Mouse (Mus musculus) T-cell, adult 66 days (primary cell): Measurements from ENCODE around the gene Gm5930. TPM values are rescaled to one million over a fixed set of nuclear protein-coding genes. Genes with fewer than 3 reads are reported as not detected.

Experiments used
- total RNA-seq, 2 experiments: library from RNA; stranded (reverse); gene quantifications; 3 replicates in 1 of 2; 4 replicates in 1 of 2; pipeline ENCODE4 v1.2.4; 2023

Gm5930 gene
- not detected for total RNA-seq

DNA sequence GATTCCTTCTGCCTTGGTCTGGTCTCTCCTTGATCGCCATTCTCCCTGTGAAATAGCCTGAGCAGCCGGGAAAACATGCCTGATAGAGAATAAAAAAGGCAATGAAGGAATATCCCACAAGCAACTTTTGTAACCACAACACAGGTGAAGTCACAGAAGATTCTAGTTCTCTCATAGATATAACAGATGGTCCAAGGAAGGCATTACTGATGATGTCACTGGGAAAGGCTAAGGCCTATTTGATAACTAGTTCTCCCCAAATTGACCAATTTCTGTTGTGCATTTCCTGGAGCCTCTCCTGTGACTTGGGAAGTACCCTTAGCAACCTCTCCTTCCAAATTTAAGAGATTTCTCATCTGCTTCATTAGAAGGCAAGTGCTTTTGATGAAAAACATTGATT is at the start of gene Gm5930:
Gm5930 (minus strand) TSS at position 101 of the 400 bp plus-strand sequence.

DNA sequence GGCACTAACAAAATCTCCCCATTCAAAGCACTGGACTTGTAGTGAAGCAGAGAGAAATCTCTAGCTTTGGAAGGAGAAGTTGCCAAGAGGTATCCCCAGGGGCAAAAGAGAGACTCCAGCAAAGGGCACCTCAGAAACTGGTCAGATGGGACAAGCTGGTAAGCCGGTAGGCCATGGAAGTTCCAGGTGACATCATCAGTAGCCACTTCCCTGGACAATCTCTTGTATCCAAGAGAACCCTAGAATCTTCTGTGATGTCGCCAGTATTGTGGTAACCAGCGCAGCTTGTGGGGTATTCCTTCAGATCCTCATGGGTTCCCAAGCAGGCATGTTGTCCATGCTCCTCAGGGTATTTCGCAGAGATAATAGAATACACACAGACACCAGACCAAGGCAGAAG is 26.7 kb upstream of the Gm5930 start, which contains the start of gene Gm8229:
Gm8229 (plus strand) TSS at position 301 of the 400 bp plus-strand sequence.

DNA sequence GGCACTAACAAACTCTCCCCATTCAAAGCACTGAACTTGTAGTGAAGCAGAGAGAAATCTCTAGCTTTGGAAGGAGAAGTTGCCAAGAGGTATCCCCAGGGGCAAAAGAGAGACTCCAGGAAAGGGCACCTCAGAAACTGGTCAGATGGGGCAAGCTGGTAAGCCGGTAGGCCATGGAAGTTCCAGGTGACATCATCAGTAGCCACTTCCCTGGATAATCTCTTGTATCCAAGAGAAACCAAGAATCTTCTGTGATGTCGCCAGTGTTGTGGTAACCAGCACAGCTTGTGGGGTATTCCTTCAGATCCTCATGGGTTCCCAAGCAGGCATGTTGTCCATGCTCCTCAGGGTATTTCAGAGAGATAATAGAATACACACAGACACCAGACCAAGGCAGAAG is 53.1 kb downstream of the Gm5930 start, which contains the start of gene Gm8220:
Gm8220 (plus strand) TSS at position 301 of the 400 bp plus-strand sequence.

Other genes starting within 250 kb of the Gm5930 start
- gene Ear2, start 235.9 kb downstream of the Gm5930 start, total RNA-seq: not detected
- gene Gm3327, start 214.7 kb downstream of the Gm5930 start, total RNA-seq: not detected
- gene Gm8212, start 140.9 kb downstream of the Gm5930 start, total RNA-seq: not detected
- not detected for gene 4930503E14Rik, start 125.3 kb downstream of the Gm5930 start, total RNA-seq
- not detected for gene Gm8220, start 53.0 kb downstream of the Gm5930 start, total RNA-seq
- gene Gm8229, start 26.8 kb upstream of the Gm5930 start, total RNA-seq: not detected
- not detected for gene Gm3371, start 72.1 kb upstream of the Gm5930 start, total RNA-seq
- gene Gm8232, start 95.1 kb upstream of the Gm5930 start, total RNA-seq: not detected
- not detected for gene BC061237, start 153.9 kb upstream of the Gm5930 start, total RNA-seq
- not detected for gene Gm17093, start 179.7 kb upstream of the Gm5930 start, total RNA-seq
- not detected for gene Gm8247, start 244.6 kb upstream of the Gm5930 start, total RNA-seq